Mouse (Mus musculus): ENCODE data around the gene Sgms1. TPM values are rescaled to one million over a fixed set of nuclear protein-coding genes. Genes with fewer than 3 reads are reported as not detected.

The Sgms1 gene
- total RNA-seq, 2 experiments from 2014 or later = 62.4 to 73.1 TPM

GRCm38 (mm10) chr19:32273714-32274113 lies 115.8 kb downstream of the Sgms1 start:
- DNase-seq (ENCODE audit: low spot score in 2 of 2) = no peak

GRCm38 (mm10) chr19:32272475-32273260 lies 116.8 kb downstream of the Sgms1 start:
- DNase-seq (ENCODE audit: low spot score in 2 of 2) = no peak

- no peak for DNase-seq (ENCODE audit: low spot score in 2 of 2)
These were observed 117.9 kb downstream of the Sgms1 start for GRCm38 (mm10) chr19:32271455-32272200.

GRCm38 (mm10) chr19:32269844-32270176 lies 119.7 kb downstream of the Sgms1 start:
- no peak for DNase-seq (ENCODE audit: low spot score in 2 of 2)

- no peak for DNase-seq (ENCODE audit: low spot score in 2 of 2)
These were observed 120.2 kb downstream of the Sgms1 start for GRCm38 (mm10) chr19:32269141-32269843.

- DNase-seq (ENCODE audit: low spot score in 2 of 2) = no peak
These were observed 121.0 kb downstream of the Sgms1 start for GRCm38 (mm10) chr19:32268562-32268961.

- no peak for DNase-seq (ENCODE audit: low spot score in 2 of 2)
These were observed 122.9 kb downstream of the Sgms1 start for GRCm38 (mm10) chr19:32266385-32267252.

GRCm38 (mm10) chr19:32263753-32264152 lies 125.8 kb downstream of the Sgms1 start:
- DNase-seq (ENCODE audit: low spot score in 2 of 2) = no peak

GRCm38 (mm10) chr19:32262805-32263572 lies 126.5 kb downstream of the Sgms1 start:
- DNase-seq (ENCODE audit: low spot score in 2 of 2) = no peak

GRCm38 (mm10) chr19:32260869-32261688 lies 128.4 kb downstream of the Sgms1 start:
- no peak for DNase-seq (ENCODE audit: low spot score in 2 of 2)

- no peak for DNase-seq (ENCODE audit: low spot score in 2 of 2)
These were observed 129.7 kb downstream of the Sgms1 start for GRCm38 (mm10) chr19:32259830-32260229.

- no peak for DNase-seq (ENCODE audit: low spot score in 2 of 2)
These were observed 130.5 kb downstream of the Sgms1 start for GRCm38 (mm10) chr19:32259048-32259447.

- DNase-seq (ENCODE audit: low spot score in 2 of 2) = no peak
These were observed 131.4 kb downstream of the Sgms1 start for GRCm38 (mm10) chr19:32258146-32258545.

- DNase-seq (ENCODE audit: low spot score in 2 of 2) = no peak
These were observed 131.9 kb downstream of the Sgms1 start for GRCm38 (mm10) chr19:32257616-32258015.

GRCm38 (mm10) chr19:32256706-32257415 lies 132.7 kb downstream of the Sgms1 start:
- no peak for DNase-seq (ENCODE audit: low spot score in 2 of 2)

- DNase-seq (ENCODE audit: low spot score in 2 of 2) = no peak
These were observed 133.9 kb downstream of the Sgms1 start for GRCm38 (mm10) chr19:32255429-32256185.

- DNase-seq (ENCODE audit: low spot score in 2 of 2) = no peak
These were observed 134.7 kb downstream of the Sgms1 start for GRCm38 (mm10) chr19:32254739-32255344.

All from gastrocnemius, postnatal 4 days (tissue).